10 mouse cellular contexts compared by ENCODE assay signal in genomic region chr11:110942695-110943135, GRCm38 (mm10). TPM values are rescaled to one million over a fixed set of nuclear protein-coding genes. Genes with fewer than 3 reads are reported as not detected.
A peak's percentile ranks its signal among the peaks of the same experiment; 100 is the strongest.
DNase-seq lines count a peak whose midpoint lies in the region; ATAC-seq and TF ChIP-seq lines count a peak whose summit lies in the region.
"Had no signal": no experiment of that assay in that cellular context is flagged by ENCODE, and none has a peak within 500 bp of the region (broad histone marks: within the 10 kb centered on the region; RNA-seq: fewer than 3 reads in every experiment).

No protein-coding gene starts in this region.

- no peak for DNase-seq in lung, postnatal 25 days (ENCODE audit: low spot score)
- DNase-seq in embryonic facial prominence, embryonic 14.5 days (ENCODE audit: low spot score) = peak; percentile 16
- no peak for DNase-seq in liver, embryonic 14.5 days (ENCODE audit: low read depth in 3 of 3, low spot score in 3 of 3)
- DNase-seq in layer of hippocampus, adult 9-11 months = no peak
- DNase-seq in frontal cortex, postnatal 36 days (ENCODE audit: low spot score in 2 of 2) = no peak
- no peak for DNase-seq in cerebellum, adult 11-12 months

- H3K36me3 ChIP-seq in lung, embryonic 16.5 days (ENCODE audit: control insufficient read depth, insufficient read depth, low read length) = no peaks in the 10 kb centered on the region
- H3K36me3 ChIP-seq in embryonic facial prominence, embryonic 14.5 days (ENCODE audit: control insufficient read depth, insufficient read depth, low read length) = no peaks in the 10 kb centered on the region
- no peaks in the 10 kb centered on the region for H3K36me3 ChIP-seq in liver, embryonic 14.5 days (replicated peaks; ENCODE audit: control insufficient read depth, insufficient read depth, low read depth)
- H3K36me3 ChIP-seq: G1E; neural tube, embryonic 15.5 days had no signal

- H3K27me3 ChIP-seq in lung, embryonic 16.5 days (ENCODE audit: control insufficient read depth, insufficient read depth, low read depth, low read length) = no peaks in the 10 kb centered on the region
- H3K27me3 ChIP-seq in embryonic facial prominence, embryonic 14.5 days (replicated peaks; ENCODE audit: control insufficient read depth, insufficient read depth, low read length) = no peaks in the 10 kb centered on the region
- no peaks in the 10 kb centered on the region for H3K27me3 ChIP-seq in liver, embryonic 14.5 days (ENCODE audit: control insufficient read depth, insufficient read depth, low read length)
- H3K27me3 ChIP-seq: neural tube, embryonic 15.5 days had no signal

- H3K4me2 ChIP-seq in lung, embryonic 16.5 days (ENCODE audit: low read depth, low read length) = no peak overlapping the region
- H3K4me2 ChIP-seq in embryonic facial prominence, embryonic 14.5 days (ENCODE audit: low read depth, low read length) = no peak overlapping the region
- H3K4me2 ChIP-seq in liver, embryonic 14.5 days (ENCODE audit: low read depth) = no peak overlapping the region
- H3K4me2 ChIP-seq: neural tube, embryonic 15.5 days had no signal

- H3K4me3 ChIP-seq in lung, embryonic 16.5 days (ENCODE audit: low read length) = no peak overlapping the region
- H3K4me3 ChIP-seq in embryonic facial prominence, embryonic 14.5 days (ENCODE audit: low read depth, low read length) = no peak overlapping the region
- H3K4me3 ChIP-seq in liver, embryonic 14.5 days (ENCODE audit: insufficient read depth in 1 of 2, low read depth in 2 of 2, low read length in 2 of 2) = no peak overlapping the region
- H3K4me3 ChIP-seq: neural tube, embryonic 15.5 days had no signal

- no peak for ATAC-seq in lung, embryonic 16.5 days (ENCODE audit: low read depth)
- ATAC-seq in embryonic facial prominence, embryonic 14.5 days (ENCODE audit: low read depth) = no peak
- ATAC-seq in liver, embryonic 14.5 days (ENCODE audit: insufficient read depth) = peak; percentile 35; the same call in 1 of the 2 replicates
- ATAC-seq: hindbrain, embryonic 16.5 days had no signal

- no peaks in the 10 kb centered on the region for H3K9me3 ChIP-seq in lung, embryonic 16.5 days (ENCODE audit: control insufficient read depth, low read length)
- no peaks in the 10 kb centered on the region for H3K9me3 ChIP-seq in embryonic facial prominence, embryonic 14.5 days (ENCODE audit: control insufficient read depth, low read length)
- H3K9me3 ChIP-seq in liver, embryonic 14.5 days (ENCODE audit: control insufficient read depth, low read length) = no peaks in the 10 kb centered on the region
- H3K9me3 ChIP-seq: neural tube, embryonic 15.5 days had no signal

- 20% methylated on average over 6 of the region's 6 CpGs for WGBS in lung, embryonic 16.5 days
- WGBS in embryonic facial prominence, embryonic 14.5 days = 37% methylated on average over 6 of the region's 6 CpGs
- 17% methylated on average over 6 of the region's 6 CpGs for WGBS in liver, embryonic 14.5 days (ENCODE audit: insufficient replicate concordance)

- TF ChIP-seq CTCF in liver, embryonic 14.5 days (IDR thresholded peaks at IDR 0.05; ENCODE audit: low read depth) = no peak

- no peak for TF ChIP-seq EP300 in liver, embryonic 14.5 days (IDR thresholded peaks at IDR 0.05; ENCODE audit: low read depth)

- H3K27ac ChIP-seq in lung, embryonic 16.5 days (ENCODE audit: low read length) = 0 out of 2 replicates have a peak overlapping the region, but pooled peaks have one; percentile 4
- H3K27ac ChIP-seq in embryonic facial prominence, embryonic 14.5 days (replicated peaks; ENCODE audit: low read depth, low read length) = no peak overlapping the region
- no peak overlapping the region for H3K27ac ChIP-seq in liver, embryonic 14.5 days
- H3K27ac ChIP-seq: neural tube, embryonic 15.5 days had no signal

- H3K9ac ChIP-seq in lung, embryonic 16.5 days (ENCODE audit: low read length) = no peak overlapping the region
- no peak overlapping the region for H3K9ac ChIP-seq in embryonic facial prominence, embryonic 14.5 days (ENCODE audit: low read depth, low read length)
- no peak overlapping the region for H3K9ac ChIP-seq in liver, embryonic 14.5 days (replicated peaks)
- H3K9ac ChIP-seq: neural tube, embryonic 15.5 days had no signal

- peaks cover 6% of the 10 kb centered on the region; the same call in 1 of the 2 replicates for H3K4me1 ChIP-seq in lung, embryonic 16.5 days (replicated peaks; ENCODE audit: control insufficient read depth, insufficient read depth, low read length)
- H3K4me1 ChIP-seq in embryonic facial prominence, embryonic 14.5 days (ENCODE audit: control insufficient read depth, insufficient read depth, low read length) = no peaks in the 10 kb centered on the region
- no peaks in the 10 kb centered on the region for H3K4me1 ChIP-seq in liver, embryonic 14.5 days (replicated peaks; ENCODE audit: control insufficient read depth in 2 of 2, insufficient read depth in 2 of 2, low read length in 1 of 2)
- H3K4me1 ChIP-seq: neural tube, embryonic 15.5 days had no signal

RNA-seq across cellular contexts. Expression of gene Kcnj16, which starts 25.1 kb away (rescaled TPM):
- polyA plus RNA-seq in lung, embryonic 16.5 days (2015; fragmentation: Nextera tagmentation; extraction: Ambion mirVana) = not detected in 2 replicates
- polyA plus RNA-seq in embryonic facial prominence, embryonic 14.5 days (2014; fragmentation: Nextera tagmentation; extraction: Ambion mirVana) = 0.18 and 0.22 TPM in 2 replicates
- 0.01 and 0.06 TPM in 2 replicates for polyA plus RNA-seq in liver, embryonic 14.5 days (2012; rRNA removed)
- polyA plus RNA-seq in liver, embryonic 14.5 days (2014; fragmentation: Nextera tagmentation; extraction: Ambion mirVana) = not detected in 2 replicates
- polyA plus RNA-seq: G1E had no signal
